Mouse (Mus musculus) left cerebral cortex, adult 8-10 months (tissue): ENCODE data around the gene Acpp. TPM values are rescaled to one million over a fixed set of nuclear protein-coding genes. Genes with fewer than 3 reads are reported as not detected.
A peak's percentile ranks its signal among the peaks of the same experiment; 100 is the strongest.

ENCODE experiments used
- DNase-seq, 2 experiments: peaks; one replicate each; pipeline ENCODE4 v3.0.0; 2022; ENCODE audit warnings: low spot score in 2 of 2
- total RNA-seq, 4 experiments: library from RNA; stranded (reverse); gene quantifications; 2 replicates each; pipeline ENCODE4 v1.2.4; 2022

Gene Acpp
- total RNA-seq, 4 experiments from 2014 or later: 0.34 to 0.81 TPM; not detected in 2

DNA sequence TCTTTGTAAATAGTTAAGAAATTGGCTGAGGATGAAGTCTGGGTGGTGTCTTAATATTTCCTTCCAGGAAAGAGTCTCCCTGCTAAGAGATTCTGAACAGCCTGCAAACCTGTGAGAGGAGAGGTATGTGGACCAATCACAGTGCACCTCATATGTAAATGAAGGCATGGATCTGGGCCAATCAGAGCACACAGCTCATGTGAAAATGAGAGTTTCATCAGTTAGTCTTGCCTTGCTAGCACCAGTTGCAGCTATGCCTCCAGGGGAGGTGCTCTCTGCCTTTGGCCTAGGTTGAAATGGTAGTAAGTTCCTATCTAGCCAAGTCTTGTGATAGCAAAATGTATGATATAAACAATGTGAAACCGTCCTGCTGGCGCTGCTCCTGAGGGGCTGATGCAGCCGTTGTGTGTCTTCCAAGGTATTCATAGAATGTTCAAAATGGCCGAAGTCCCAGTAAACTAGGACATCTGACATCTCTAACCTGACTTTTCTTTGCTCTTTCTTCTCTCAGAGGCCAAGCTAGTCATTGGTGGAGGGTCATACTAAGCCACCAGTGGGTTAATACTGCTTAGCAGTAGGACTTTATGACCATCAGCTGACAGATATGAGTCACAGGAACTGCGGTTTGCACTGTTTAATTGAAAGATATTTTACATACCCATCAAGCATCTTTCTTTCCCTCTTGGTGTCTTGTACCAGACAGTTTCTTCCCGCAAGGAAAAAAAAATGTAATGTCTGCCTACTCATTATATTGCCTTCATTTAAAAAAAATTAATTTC, 32.0 kb downstream of the Acpp start:
- no peak for DNase-seq

DNA sequence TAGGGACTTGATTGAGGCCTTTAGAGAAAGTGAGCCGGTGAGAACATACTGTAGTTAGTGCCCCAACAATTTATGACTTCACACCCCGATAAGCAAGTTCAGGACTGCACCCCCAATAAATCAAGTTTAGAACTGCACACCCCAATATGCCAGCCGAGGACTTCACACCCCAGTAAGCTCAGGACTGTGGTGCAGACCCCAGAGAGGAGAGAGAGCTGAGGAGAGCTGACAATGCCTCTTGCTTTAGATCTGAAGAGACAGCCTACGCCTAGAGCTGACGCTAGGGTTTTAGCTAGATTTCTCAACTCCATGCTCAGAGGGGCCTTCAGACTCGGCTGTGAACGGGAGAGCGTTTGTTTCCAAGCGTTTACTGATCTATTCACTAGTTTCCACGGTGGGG, 32.7 kb downstream of the Acpp start:
- no peak for DNase-seq

DNA sequence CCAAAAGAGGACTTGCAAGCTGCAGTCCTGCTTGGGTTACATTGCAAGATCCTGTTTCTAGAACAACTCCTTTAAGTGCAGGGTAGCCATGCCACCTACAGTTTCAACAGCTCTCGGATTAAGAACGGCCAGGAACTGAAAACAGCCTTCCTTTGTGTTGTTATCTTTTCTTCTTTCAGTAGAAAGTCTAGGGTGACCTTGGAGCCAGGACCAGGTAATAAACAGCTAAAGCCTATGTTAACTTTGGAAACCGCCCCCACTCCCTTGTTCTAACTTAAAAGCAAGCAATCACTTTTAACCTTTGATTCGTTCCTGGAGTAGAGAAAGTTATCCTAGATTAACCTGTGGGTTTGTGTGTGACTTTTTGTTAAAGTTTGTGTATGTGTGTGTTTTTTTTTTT, 33.2 kb downstream of the Acpp start:
- DNase-seq: no peak

DNA sequence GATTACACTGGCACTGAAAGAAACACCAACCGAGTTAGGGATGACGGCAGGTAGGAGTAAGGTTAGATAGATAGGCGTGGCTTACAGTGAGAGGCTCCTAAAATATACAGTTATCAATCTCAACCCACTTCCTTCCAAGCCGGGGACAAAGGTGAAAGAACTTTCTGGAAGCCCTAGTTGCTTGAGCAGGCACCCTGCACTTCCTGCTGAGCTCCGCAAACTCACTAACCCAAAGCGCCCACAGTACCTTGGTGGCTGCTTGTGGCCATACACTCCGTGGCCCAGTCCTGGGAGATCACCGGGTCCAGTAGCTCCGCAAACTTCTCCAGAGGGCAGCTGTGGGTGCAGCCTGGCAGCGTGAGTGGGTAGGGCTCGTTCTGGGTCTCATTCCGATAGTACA, 37.0 kb downstream of the Acpp start:
- DNase-seq: no peak

DNA sequence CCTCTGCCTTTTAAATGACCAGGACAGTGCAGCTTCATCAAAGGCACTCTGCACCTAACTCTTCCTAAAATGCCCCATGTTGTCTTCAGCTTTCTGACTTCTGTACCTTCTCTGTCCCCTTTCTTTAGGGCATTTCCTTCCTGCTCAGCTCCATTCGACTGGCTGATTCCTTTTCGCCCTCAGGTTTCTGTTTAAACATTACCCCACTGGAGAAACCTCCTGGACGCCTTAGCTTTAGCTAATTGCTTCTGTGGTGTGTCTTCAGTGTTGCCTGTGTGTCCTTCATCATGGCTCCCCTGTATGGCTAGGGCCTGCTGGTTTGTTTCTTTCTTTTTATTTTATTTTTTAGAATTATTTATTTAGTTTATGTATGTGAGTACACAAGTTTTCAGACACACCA, 40.5 kb downstream of the Acpp start:
- no peak for DNase-seq

DNA sequence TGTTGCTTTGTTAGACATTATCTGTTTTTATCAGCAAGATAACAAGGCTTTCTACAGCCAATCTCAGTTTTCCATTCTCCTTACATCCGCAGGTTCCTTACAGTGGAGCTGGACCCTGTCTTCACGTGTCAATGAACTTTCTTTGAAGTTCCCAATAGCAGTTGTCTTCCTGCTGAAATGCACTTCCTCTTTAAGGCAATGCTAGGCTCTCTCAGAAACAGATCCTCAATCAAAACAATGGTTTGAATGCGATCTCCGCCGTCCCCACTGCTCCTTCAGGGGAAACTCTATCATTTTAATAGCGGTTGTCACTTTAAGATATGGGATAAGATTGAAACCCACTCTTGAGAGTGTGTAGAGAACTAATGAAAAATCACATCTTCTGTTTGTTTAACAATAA, 52.6 kb downstream of the Acpp start:
- DNase-seq: no peak

DNA sequence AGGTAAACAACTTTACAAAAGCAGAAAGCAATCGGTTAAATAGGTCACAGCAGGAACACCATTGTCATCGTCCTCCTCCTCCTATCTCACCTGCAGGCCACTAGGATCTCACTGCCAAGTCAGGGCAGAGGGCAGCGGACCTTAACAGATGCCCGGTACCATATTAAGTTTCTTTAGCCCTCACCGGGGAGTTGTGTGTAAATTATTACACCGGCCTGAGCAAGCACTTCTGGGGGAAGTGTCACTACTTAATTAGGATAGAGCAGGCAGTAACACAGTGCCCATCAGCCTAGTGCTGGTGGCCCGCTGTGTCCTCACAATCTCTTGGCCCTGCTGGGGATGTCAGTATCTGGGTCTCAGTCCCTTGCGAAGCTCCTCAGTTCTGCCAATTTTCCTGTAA, 55.0 kb downstream of the Acpp start:
- DNase-seq: no peak

DNA sequence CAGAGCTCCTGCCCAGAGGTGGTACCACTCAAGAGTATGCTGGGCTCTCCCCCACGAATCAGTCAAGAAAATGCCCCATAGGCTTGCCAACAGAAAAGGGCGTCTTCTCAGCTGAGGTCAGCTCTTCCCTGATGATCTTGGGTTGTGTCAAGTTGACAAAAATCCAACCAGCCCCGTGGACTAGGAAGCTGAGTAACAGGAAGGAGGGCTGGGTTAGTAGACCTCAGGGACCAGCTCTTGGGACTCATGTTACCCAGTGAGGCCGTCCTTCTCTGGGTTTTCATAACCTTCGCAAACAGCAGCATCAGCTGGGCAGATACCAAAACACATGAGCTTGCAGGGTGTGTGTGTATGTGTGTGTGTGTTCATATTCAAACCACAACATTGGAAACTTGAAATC, 55.8 kb downstream of the Acpp start:
- no peak for DNase-seq

DNA sequence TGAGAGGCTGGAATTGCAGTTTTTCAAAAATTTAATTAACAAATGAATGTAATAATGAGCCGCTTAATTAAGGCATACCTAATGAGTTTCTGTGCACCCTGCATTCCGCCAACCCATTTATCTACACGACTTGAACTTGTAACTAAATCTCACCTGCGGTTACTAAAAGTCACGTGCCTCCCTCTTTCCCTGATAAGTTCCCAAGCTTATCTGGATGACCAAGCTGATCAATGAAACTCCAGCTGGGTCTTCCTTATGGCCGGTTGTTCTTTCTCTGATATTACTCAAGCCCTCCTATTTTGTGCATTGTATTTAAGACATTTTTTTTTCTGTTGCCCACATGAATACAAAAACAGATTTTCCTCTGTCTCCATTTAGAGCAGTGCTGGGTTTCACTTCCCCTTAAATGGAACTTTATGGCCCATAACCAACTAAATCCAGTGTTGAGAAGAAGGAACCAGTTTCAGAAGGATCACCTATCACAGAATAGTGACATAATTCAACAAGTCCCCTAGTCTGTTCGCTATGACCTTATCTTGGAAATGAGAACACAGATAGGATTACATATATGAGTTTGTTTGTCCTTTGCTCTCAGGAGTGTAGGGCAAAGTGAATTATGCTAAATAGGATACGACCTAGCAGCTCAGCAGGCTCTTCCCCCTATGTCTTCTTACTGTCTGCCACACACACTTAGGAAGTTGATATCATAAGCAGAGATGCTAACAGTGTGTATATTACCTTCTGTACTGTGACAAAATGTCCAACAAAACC, 56.6 kb downstream of the Acpp start:
- no peak for DNase-seq

DNA sequence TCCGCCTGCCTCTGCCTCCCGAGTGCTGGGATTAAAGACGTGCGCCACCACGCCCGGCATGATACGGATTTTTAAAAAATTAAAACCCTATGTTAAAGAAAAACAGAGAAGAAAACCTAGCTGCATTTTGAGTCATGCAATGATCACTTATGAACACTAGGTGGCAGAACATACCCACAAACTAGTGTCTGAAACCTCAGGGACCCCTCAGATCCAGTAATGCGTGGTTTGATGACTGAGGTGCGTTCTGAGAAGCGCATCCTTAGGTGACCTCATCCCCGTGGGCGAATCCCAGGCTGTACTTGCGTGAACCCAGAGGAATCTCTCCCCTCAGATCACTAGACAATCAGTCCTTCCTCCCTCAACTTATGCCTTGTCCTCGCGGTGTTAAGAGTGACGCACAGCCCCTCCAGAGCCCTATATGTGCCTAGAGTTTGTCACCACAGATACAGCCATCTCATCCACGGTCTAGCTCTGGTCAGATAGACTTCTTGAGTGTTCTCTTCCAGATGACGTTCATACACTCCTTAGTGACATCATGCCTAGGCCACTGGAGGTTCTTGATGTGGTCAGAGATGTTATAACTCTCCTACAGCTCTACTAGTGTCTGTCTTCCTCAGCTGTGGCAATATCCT, 59.9 kb downstream of the Acpp start:
- DNase-seq: peak in 1 of 2 experiments; percentile 18

DNA sequence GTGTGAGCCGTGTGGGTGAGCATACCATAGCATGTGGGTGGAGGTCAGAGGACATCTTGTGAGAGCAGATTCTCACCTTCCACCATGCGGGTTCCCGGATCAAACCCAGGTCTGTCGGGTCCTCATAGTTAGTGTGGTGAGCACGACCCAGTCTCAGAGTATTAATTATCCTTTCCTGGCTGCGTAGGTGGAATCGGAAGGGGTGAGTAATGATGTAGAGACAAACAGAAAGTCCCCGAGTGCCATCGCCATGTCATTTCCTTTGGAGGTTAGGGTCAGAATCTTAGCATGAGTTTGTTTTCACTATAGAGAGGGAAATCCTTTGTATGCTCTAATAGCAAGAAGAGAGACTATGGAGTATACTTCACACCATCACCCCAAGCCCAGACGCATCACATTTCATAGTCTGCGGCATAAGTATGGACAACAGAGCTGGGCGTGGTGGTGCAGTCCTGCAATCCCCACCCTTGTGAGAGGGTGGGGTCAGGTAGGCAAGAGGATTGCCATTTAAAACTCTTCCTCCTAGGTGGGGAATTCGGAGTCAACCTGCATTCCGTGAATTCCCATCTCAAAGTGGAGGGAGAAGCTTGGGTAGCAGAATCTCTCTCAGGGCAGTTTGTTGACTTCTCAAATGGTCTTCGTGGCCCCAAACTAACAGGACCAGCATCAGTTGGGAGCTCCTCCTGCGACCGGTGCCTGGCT, 62.3 kb downstream of the Acpp start:
- DNase-seq: no peak

DNA sequence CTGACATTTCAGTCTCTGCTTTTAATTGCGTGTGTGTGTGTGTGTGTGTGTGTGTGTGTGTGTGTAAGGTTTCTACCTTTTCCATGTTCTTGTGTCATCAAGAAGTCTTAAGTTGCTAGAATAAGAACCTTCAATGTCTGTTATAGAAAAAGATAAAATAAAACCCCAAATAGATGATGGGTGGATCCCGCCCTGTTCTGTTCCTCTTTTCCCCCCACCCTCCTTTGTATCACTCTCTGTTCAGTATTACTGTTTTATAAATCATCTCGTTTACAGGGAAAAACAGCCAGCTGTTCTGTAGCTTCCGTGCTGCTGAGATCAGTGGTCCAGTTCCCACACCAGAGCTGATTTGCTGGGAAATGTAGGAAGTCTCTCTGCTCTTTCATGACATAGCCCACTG, 65.5 kb downstream of the Acpp start:
- no peak for DNase-seq

DNA sequence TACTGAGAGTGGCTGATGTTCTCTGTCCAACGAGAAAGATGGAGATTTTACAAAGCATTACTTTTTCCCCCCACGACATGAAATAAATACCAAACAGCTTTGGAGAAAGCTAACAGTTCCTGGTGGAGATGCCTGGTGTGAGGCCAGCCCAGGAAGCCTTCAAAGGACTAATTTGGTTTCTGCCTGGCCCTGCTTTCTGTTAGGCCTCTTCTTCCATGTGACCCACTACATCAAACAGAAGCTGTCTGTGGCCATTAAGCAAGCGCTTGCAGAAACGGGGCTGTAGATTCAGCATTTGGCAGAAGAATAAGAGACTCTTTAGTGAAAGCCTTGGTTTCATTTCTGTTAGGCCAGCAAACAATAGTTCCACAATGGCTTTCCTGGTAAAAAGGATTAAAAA, 65.9 kb downstream of the Acpp start:
- no peak for DNase-seq

DNA sequence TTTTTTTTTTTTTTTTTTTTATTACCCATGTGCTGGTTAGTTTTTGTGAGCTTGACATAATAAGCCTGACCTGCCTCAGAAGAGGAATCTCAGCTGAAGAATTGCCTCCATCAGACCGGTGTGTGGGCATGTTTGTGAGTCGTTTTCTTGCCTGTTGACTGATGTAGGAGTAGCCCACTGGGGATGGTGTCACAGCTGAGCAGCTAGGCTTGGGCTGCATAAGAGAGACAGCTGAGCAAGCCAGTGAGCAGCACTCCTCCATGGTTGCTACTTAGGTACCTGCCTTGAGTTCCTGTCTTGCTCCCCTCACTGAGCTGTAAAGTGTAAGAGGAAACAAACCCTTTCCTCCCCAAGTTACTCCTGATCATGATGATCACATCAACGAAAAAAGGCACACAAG, 67.6 kb downstream of the Acpp start:
- no peak for DNase-seq

DNA sequence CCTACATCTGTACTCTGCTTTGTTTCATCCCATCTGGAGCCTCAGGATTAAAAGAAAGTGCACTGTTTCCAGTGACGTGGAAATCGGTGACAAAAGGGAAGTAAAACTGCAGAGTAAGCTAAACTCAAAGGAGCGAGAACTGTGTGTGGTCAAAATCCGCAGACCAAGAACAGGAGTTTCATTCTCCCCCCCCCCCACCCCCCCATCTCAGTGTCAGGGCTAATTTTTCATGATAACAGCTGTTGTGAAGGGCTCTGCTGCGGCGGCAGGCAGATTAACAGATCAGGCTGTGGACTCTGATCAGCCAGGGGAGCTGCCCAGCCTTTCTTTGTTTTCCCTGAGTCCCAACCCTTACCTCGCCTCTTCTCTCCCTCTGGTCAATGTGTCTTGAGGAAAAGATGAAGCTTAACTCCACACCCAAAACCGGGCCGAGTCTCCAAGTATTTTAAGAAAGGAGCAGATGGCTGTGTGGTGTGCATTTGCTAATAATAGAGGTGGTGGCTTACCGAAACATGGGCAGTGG, 68.1 kb downstream of the Acpp start:
- peak in 1 of 2 experiments; percentile 63 for DNase-seq

DNA sequence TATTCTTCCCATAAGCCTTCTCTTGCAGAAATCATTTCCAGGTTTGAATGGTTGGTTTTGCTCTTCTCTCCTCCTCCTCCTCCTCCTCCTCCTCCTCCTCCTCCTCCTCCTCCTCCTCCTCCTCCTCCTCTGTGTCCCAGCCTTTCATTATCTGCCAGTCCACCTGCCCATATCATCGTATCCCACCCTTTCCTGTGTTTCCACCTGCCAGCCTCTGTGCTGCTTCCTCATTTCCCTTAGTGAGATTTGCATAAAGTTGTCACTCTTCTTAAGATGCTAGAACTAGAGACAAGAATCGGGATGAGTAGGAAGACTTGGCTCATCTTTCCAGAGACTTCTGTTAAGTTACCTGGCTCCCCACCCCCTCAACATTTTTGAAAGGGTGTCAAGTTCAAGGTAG, 73.0 kb downstream of the Acpp start:
- no peak for DNase-seq

DNA sequence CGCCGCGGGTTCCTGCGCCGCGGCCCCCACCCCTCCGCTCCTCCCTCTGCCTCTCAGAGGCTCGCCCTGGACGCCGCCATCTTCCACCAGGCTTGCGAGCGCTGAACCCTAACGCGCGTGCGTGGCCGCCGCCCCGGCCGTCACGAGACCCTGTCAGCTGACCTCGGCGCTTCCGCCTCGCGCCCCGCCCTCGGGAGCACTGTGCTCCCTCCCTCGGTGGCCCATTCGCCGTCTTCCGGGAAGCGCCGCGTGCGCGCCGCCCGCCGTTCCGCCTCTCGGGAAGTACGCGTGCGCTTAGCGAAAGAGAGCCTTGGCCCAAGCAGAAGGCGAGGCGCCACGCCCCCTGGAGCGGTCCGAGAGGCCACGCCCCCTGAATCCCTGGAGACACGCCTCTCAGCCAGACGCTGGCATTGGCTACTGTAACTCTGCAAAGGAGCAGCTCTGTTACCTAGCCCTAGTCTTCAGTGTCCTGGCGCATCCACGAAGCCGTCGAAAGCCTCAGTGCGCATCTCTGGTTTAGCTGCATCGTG, 74.7 kb downstream of the Acpp start, which contains the start of gene Dnajc13:
TSS of gene Dnajc13 (minus strand) at position 108 of the 530 bp plus-strand sequence.
- DNase-seq: peak; percentile 92 to 98

DNA sequence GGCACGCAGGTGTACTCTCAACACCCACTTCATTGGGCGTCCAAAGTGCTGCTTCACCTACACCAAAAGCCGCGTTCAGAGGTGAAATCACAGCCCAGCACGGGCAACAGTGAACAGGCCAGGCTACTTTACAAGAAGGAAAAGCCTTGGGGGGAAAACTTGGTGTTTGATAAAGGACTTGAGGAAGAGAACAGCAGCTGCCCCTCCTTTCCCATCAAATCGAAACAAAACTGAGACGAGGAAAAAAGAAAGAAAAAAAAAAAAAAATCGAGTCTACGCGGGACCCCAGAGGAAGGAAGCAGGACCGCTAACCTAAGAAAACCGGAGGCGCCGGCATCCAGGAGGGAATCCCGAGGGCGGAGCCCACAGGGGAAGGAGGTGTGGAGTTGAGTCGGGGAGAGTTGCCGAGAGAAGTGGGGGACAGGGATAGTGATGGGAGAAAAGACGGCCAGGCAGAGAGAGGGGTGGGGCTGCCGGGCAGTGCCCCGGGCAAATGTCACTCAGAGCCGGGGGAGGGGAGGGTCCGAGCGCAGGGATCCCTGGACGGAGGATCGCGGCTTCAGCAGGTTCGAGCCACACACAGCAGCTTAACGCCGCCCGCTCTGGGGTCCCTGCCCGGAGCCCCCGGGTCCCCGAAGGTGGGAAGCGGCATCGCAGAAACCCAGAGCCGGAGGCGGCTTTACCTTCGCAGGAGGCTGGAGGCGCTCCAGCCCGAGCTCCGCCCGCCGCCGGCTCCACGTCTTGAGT, 75.4 kb downstream of the Acpp start:
- no peak for DNase-seq

DNA sequence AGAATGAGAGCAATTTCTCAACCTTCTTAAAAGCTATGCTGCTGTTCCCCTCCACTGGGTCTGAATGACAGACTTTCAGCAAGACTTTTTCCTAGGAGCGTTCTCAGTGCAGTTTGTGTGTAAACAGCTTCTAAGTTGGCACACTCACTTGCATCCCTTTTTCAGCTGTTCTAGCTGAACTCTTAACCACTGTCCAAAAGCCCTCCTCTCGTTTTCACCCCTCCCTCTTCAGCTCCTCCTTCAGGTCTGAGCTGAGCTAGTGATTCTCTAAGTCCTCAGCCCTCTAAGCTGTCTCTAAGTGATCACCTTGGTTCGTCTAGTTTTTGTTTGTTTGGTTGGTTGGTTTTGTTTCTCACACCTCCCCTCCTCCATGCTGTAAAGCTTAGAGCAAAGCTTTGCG, 77.2 kb downstream of the Acpp start:
- no peak for DNase-seq

DNA sequence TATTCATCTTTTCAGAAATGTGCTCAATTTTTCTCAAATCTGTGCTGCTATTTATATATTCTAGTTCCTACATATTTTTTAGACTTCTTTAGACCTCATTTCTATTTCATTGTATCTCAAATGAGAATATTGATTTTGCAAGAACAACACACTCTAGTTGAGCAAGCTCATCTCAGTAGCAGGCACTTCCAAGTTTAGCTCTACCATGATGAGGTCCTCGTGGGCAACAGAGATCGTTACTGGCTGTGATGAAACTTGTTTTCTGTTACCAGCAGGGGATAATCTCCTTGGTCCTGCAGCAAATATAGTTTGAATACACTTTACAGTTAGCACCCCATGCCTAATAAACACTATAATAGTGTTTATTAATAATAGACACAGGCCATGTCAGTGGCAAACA, 81.5 kb downstream of the Acpp start:
- no peak for DNase-seq
